Mouse (Mus musculus) right cerebral cortex, postnatal 4 days (tissue): ENCODE data around the gene Cp.
"Not testable (repeated sequence)": the region's sequence is repeated elsewhere in the genome, so short reads cannot be mapped to it uniquely, and the experiment has no call there.

Source experiments
- DNase-seq: peaks from one replicate; pipeline ENCODE4 v3.0.0-alpha.2; 2022

Gene Cp

DNA sequence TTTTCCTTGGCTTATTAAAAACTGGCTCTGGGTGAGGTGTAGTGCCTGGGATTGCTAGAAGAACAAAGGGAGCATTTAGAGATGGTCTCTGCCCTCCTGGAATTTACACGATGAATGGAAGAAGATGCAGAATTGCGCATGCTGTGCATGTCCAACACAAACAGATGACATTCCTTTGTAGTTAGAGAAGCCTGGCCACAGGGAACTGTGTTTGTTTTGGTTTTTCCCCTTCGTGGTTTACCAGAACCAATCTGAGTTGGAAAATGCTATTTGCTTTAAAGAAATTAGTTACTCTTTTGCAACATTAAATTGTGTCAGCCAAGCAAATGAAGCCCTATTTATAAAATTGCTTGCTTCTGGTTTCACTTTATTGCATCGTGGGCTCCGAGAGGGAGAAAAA, at the start of gene Cp:
TSS of gene Cp (plus strand) at position 170 of the 400 bp plus-strand sequence.
- no peak for DNase-seq

- DNase-seq: no peak
Observed at GRCm38 (mm10) chr3:19948552-19948951, 8.3 kb upstream of the Cp start.

DNA sequence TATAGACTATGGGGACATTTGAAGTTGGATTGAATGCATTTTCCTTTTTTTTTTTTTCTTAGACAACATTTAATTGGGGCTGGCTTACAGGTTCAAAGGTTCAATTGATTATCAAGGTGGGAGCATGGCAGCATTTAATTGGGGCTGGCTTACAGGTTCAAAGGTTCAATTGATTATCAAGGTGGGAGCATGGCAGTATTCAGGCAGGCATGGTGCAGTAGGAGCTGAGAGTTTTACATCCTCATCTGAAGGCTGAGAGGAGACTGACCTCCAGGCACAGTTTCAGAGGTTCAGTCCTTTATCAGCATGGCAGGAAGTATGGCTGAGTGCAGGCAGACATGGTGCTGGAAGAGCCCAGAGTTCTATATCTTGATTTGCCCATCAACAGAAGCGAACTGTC, 7.5 kb upstream of the Cp start:
- not testable (repeated sequence) for DNase-seq

- DNase-seq: no peak
Observed at GRCm38 (mm10) chr3:19953425-19953824, 3.4 kb upstream of the Cp start.

DNA sequence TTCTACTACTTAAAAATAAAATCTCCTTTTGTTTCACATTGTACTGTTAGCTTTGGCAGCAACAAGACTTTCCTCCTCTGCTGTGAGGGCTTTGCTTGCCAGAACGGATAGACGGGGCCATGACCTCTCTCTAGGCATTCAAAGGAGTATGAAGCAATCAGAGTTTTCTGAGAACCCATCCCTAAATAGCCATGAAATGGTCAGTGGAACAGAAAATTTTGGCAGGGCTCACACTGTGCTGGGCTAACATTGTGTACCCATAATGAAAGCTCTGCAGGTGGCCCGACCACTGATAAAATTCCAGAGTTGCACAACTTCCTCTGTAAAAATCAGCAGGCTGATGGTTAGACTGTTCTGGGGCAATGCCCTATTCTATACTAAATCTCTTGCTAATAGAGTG, 3.0 kb upstream of the Cp start:
- DNase-seq: no peak

GRCm38 (mm10) chr3:19958031-19958430, 1.2 kb downstream of the Cp start:
- no peak for DNase-seq

DNA sequence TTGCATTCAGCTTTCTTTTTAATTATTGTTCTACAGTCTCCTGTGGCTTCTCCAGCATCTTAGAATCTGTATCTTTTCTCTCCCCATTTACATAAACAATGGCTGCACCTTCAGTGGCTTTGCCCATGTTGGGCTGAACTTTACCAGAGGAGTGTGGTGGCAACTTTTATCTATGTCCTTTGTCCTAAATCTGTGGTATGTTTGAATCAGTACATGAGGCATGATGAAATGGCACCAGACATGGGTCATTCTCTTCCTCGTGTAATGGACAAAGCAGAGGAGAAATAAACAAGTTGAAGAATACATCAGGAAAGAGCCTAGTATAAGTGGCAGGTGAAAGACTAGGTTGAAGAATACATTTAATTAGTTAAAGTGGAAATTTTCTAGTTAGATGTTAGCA, 2.1 kb downstream of the Cp start:
- DNase-seq: no peak

GRCm38 (mm10) chr3:19960570-19961114, 3.8 kb downstream of the Cp start:
- no peak for DNase-seq

DNA sequence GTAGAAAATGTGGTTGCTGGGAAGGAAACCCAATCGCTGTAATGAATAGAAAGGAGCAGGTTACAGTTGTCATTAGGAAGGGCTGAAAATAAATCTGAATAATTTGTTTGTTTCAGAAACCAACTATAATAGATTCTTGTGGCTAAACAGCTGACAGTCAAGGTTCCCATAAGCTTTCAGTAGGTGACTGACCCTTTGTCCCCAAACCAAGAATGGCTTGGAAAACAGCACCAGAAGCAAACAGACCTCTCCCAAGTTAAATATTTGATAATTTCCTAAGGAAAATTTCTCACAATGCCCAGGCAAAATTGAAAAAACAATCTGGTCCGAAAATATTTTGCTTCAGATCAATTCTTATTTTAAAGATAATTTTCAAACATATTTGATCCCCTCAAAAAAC, 4.5 kb downstream of the Cp start:
- DNase-seq: no peak

DNA sequence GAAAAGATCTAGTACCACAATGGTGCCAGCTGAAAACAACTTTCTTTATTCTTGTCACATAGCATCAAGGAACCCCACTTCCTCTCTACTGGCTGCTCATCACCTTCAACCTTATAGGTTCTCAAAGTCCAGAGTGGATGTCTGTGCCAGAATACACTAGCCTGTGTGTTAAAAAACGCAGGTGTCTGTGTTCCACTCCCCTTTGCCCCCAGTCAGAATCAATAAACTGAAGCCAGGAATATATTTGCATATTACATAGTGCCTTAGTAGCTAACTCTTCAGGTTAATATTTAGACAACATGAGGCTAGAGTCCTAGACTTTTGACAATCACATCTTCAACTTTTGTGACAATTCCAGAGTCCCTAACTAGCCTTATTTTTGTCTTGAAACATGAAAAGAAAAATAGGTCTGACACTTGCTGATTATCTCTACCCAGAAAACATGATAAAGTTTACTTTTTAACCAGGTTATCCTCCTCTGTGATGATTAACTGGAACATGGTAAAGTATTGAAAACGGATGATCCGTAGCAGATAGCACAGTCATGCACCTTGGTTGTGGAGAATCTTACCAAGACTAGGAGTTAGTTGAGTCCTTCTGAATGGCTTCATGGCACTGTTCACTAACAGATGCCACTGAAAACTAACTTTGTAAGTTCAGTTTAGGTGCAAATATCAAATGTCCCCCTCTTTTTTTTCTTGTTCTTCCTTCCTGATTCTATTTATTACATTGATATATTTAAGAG, 6.1 kb downstream of the Cp start:
- no peak for DNase-seq

DNA sequence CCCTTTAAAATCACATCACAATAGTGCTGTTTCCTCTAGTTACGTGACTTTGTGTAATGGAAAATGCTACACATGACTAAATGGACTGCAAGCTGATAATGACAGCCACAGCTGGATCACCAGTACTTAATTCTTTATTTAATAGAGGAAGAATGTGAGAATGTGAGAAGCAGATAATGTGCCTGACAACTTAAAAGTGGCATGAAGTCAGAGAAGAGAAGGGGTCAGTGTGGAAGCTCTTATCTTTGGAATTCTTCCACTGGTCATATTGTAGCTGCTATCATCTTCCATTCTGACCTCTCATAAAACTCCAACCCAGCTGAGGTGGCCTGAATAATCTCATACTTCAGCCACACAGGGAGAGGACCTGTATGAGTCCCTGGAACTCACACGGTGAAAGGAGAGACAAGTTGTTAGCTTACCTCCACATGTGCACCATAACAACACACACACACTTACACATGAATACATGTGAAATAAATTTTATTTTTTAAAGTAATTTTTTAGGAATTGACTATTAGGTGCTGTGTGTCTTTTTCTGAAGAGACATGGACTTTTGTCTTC, 7.9 kb downstream of the Cp start:
- DNase-seq: no peak

- no peak for DNase-seq
Observed at GRCm38 (mm10) chr3:19965239-19965638, 8.4 kb downstream of the Cp start.

GRCm38 (mm10) chr3:19966072-19966471, 9.2 kb downstream of the Cp start:
- no peak for DNase-seq

DNA sequence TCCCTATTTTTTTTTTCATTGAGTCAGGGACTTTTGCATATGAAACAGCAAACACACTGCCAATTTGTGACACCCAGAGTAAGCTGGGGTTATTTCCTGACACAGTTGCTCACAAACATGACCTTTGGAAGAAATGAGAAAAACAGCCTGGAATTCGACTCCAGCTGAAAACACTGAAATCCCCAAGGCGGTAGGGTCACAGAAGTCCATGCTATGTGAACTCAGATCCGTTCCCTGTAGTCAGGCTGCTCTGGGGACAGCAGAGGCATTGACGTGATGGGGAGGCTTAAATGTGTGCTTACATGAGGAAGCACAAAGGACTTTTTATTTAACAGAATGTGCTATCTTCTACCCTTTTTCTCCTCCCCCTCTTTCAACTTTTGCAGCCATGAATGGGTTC, 21.6 kb downstream of the Cp start:
- no peak for DNase-seq

DNA sequence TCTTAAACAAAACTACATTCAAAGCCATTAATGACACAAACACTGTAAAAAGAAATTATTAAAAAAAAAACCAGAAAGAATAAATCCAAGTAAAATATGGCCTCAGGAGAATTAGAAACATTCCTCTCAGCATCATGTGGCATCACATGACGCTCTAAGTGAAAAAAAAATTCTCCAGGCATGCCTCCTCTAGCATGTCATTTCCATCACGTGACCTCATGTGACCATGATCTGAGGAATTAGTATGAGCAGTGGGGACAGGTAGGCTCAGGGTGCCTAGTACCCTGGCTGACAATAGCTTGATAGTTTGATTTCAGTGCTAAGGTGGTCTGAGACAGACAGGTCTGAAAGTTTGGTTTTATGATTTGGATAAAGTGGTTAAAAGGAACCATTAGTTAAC, 24.3 kb downstream of the Cp start:
- DNase-seq: no peak

DNA sequence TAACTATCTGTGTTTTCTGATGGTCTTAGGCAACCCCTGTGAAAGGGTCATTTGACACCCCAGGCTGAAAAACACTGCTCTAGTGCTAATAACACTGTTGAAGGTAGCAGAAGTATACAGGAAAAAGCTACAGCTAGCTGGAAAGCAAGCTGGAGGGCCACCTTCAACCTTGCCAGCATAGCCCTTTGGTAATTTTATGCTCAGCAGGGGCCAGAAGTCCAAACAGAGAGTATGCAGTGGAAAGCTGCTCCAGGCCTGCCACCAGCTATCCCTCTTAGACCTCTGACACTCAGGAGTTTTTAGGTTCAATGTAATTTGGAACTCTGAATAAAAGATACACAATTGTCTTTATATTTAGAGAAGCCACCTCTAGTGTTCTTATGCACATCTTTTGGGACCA, 26.0 kb downstream of the Cp start:
- no peak for DNase-seq

DNA sequence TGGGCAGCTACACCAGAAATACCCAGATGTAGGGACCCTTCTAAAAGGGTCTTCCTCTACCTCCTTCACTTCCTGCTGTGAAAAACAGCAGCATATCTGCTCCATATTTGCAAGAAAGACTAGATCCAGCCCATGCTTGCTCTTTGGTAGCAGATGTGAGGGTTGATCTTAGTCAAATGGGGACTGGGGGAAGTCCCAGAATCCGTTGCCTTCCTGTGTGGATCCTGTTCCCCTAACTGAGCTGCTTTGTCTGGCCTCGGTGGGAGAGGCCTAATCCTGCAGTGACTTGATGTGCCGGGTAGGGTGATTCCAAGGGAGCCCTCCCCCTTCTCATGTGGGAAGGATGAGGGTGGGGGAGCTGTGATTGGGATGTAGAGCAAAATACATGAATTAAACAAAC, 29.3 kb downstream of the Cp start:
- DNase-seq: no peak

DNA sequence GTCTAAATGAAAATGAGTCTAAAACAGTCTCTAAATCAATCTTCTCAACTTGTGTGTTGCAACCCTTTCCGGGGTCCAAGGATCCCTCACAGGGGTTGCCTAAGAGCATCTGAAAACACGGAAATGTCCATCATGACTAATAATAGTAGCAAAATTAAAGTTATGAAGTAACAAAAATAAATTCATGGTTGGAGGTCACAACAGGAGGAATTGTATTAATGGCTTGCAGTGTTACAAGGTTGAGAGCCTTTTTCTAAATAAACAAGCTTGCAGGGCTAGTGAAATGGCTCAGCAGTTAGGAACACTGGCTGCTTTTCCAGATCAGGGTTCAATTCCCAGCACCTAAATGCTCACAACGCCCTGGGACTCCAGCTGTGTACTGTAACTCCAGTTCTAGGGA, 33.2 kb downstream of the Cp start:
- no peak for DNase-seq

GRCm38 (mm10) chr3:19992388-19992787, 35.5 kb downstream of the Cp start:
- DNase-seq: no peak

DNA sequence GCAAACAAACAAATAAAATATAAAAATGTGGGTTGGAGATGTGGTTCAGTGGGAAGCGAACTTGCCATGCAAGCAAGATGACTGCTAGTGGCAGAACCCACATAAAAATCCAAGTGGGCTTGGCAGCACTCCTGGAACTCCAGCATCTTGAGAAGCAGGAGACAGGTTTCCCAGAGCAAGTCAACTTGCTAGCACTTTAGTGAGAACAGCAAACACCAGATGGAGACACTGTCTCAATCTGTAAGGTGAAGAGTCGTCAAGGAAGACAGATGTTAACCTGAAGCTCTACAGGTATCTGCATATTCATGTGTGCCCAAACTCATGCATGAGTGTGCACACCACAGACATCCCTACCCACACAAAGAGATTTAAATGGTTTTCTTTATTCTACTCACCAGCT, 42.7 kb downstream of the Cp start:
- DNase-seq: peak; percentile 6

- DNase-seq: no peak
Observed at GRCm38 (mm10) chr3:20000806-20001205, 44.0 kb downstream of the Cp start.

DNA sequence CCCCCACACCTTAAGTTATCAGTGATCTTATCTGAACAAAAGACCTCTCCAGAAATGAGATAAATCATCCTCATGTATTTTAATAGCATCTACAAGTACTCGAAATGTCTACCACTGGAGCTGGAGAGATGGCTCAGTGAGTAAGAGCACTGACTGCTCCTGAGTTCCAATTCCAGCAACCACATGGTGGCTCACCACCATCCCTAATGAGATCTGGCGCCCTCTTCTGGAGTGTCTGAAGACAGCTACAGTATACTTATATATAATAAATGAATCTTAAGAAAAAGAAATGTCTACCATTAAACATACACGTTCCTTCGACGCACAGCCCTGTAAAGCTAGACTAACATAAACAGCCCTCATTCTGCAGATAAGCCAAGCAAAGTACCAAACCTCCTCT, 45.9 kb downstream of the Cp start:
- DNase-seq: no peak

DNA sequence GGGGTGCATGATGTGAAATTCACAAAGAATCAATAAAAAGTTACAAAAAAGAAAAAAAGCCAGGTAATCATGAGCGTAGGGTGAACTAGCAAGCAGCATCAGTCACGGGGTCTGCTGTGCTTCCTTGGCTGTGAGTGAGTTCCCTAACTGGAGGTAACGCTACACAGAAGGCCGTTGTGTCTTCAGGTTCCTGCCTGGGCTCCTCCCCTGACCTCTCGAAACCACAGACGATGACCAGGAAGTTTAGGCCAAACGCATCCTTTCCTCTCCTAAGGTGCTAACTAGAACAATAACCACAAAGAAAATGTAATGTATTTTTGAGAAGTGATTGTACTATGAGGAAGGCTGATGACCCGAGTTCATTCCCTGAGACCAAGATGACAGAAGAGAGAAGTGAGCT, 47.6 kb downstream of the Cp start:
- DNase-seq: no peak

GRCm38 (mm10) chr3:20005611-20006010, 48.8 kb downstream of the Cp start:
- DNase-seq: no peak

- no peak for DNase-seq
Observed at GRCm38 (mm10) chr3:20007275-20007674, 50.4 kb downstream of the Cp start.
